Mouse (Mus musculus): ENCODE data around the gene Plb1.

The Plb1 gene

DNA sequence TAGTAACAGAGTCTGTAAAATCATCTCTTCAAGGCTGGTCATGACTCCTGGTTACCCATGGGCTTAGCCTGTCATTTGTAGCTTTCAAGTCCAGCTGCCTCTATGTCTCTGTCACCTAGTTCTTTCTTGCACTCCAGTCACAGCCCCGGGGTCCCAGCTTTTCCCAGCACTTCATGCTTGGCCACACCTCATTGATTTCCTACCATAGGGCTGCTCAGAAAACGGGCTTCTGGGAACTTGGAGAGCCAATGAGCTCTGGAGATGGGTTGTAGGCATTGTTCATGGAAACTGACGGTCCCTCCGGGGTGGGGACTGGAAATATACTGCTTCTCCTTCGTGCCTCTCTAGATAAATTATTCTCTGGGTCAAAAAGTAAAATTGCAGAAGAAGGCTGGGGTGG, 28.2 kb downstream of the Plb1 start:
- no peak for DNase-seq

- DNase-seq = no peak
These were observed 28.7 kb downstream of the Plb1 start for GRCm38 (mm10) chr5:32261251-32261650.

DNA sequence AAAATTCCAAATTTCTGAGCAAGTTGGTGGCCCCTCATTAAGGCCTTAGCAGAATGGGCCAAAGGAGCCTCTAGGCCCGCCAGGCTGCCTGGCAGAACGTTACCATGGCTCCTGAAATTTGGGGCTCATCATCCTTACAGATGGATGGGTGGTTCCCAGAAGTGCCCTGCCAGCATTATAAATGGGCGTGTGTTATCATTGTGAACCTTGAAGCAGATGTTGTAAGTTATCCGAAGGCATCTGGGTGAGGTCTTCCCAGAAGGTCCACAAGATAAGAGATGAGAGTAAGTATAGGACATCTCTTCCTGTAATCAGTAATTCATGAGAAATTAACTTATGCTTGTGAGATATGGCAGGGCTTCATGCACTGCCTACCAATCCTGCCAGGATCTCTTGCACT, 30.0 kb downstream of the Plb1 start:
- DNase-seq = no peak

GRCm38 (mm10) chr5:32272502-32272901, 40.0 kb downstream of the Plb1 start:
- no peak for DNase-seq

GRCm38 (mm10) chr5:32278000-32278694, 45.6 kb downstream of the Plb1 start:
- DNase-seq = no peak

DNA sequence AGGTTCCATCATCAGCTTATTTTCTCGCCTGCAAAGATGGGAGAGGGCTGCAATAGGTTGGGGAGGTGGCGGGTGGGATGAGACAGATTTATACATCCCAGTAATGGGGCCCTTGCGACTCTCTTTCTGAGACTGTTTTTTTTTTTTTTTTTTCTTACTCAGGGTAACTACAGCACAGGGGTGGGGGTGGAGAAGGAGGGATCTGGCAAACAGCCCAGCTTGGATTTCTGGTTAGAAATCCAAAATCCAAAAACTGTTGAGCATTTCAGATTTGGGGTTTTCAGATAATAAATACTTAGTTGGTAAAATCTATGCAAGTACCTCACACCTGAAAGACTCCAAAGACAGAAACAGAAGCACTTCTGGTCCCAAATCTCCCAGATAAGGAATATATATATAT, 47.6 kb downstream of the Plb1 start:
- no peak for DNase-seq

GRCm38 (mm10) chr5:32282345-32282744, 49.8 kb downstream of the Plb1 start:
- DNase-seq = no peak

DNA sequence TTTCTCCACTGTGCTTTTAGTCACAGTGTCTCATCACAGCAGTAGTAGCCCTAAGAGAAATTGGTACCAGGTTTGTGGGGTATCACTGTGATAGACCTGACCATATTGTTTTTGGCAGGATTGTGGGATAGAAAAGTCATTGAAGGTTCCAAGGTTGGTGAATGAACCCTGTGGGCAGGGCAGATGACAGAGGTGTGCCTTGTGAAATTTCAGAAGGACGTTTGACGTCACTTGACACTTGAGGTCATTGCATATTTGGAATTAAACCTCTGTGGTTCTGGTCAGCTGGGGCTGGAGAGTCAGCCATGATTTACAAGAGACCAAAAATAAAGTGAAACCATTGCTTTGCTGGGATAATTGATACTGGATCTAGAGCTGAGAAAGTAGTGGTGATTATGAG, 50.9 kb downstream of the Plb1 start:
- no peak for DNase-seq

GRCm38 (mm10) chr5:32286315-32286714, 53.8 kb downstream of the Plb1 start:
- DNase-seq = no peak

DNA sequence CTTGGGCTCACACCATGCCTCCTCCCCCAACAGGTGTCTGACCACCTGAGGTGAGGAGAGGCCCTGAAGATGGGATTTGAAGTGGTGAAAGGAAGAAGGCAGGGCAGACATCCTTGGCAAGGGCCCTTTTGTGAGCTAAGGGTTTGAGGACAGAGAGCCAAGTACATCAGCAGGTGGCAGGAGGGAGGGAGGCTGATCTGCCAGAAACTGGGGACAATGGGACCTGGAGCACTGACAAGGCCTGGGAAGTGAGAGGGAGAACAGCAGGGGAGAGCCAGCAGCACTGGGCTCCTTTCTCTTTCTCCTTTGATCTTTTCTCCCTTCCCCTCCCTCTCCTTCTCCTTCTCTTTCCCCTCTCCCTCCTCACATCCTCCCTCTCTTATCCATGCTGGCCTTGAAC, 55.5 kb downstream of the Plb1 start:
- no peak for DNase-seq

DNA sequence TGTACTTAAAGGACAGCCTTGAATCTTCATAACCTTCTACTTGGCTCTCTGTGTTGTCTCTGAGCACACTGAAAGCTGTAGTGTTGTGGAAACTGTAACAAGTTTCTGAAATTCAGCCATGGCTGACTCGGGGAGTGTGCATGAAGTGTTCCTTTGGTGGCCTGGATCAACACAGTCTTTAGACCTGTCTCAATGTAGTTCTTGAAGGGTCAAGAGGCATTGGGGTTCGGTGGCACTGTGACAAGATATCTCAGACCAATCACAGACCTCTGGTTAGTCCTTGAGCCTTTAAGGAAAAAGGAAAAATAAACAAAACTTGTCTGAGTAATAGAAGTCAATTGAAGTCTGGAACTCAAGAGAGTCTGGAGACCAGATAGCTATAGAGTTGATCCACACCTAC, 58.8 kb downstream of the Plb1 start:
- no peak for DNase-seq

DNA sequence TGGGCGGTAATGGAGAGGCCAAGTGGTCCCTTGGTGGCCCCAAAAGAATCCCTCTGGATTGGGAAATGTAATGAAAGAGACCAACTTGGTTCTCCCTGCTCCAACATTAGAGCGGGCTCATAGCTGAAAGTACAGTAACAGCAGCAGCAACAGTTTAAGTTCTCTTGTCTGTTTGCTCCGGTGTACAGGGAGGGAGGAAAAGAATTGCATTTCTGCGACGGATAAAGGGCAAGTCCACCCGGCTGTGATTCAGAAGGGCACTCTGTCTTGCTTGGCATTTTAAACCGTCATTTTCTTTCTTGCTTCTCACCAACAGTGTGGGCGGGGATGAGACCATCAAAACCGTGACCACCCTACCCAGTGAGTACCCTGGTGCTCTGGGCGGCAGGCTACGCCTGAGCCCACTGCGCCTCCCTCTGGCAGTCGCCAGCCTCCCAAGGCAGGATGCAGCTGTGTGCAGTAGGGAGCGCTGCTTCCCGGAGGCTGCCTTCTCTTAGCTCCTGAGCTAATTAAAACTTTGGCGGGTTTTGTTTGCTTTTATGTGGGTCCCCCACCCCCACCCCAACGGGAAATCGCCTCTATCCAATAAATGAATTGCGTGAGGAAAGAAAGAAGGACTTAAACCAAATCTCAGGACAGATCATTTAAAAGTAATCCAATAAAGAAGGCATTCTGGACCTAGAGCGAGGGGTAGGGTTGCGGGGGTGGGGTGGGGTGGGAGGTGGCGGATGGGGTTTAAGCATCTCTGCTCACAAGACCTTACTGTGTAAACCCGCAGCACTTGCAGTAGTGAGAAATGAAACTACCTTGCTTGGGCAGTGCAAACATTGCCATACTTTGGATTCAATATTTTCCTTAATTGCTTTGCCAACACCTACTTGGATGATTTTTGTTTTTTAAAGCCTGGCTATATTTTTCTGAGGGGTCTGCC, 70.7 kb downstream of the Plb1 start:
- peak in 1 of 2 experiments; percentile 22 for DNase-seq

GRCm38 (mm10) chr5:32307106-32307505, 74.6 kb downstream of the Plb1 start:
- DNase-seq = no peak

DNA sequence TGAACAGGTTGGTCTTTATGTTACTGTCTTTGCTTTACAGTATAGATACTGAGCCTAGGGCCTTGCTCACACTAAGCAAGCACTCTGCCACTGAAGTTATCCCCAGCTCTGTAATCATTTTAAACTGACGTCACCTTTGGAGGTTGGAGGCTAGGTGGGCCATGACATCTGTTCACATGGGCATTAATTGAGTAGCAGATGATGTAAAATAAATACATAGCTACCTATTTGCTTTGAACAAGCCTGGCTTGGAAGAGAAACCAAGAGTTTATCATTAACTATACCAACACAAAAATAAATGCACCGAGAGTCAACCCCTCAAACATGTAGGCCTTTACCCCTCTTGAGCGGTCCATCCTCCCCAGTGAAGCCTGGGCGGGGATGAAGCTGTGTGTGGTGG, 76.1 kb downstream of the Plb1 start:
- DNase-seq = no peak

DNA sequence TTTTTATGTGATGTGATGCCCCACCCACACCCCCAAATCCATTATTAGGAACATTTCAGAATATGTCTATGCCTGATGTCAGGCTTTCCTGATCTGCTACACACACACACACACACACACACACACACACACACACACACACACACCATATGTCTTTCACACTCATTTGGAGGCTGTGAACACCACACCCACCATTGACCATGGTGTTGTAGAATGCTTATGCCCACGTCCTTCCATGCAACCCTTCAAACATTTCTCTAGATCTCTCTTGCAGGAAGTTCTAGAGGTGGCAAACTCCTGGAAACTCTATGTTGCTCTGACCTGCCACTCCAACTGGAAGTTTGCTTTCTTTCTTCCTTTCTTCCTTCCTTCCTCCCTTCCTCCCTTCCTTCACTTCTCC, 77.2 kb downstream of the Plb1 start:
- DNase-seq = no peak

DNA sequence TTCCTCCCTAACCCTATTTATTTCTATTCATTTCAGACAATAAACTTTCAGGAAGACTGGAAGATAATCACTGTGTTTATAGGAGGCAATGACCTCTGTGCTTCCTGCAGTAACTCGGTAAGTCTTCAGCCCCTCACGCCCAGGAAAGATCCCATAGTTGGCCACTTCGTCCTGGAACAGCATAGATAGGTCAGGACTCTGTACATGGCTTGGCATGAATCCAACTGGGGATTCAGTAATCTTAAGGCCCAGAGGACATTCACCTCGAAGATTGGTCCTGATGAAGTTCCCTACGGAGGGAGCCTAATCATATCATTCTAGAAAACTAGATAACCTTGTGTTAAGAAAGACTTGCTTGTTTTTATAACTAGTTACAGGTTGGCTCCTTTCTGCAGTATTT, 78.3 kb downstream of the Plb1 start:
- DNase-seq = no peak

- no peak for DNase-seq
These were observed 79.2 kb downstream of the Plb1 start for GRCm38 (mm10) chr5:32311589-32312166.

- DNase-seq = peak; percentile 9 to 17
These were observed 81.2 kb downstream of the Plb1 start for GRCm38 (mm10) chr5:32313671-32314070.

DNA sequence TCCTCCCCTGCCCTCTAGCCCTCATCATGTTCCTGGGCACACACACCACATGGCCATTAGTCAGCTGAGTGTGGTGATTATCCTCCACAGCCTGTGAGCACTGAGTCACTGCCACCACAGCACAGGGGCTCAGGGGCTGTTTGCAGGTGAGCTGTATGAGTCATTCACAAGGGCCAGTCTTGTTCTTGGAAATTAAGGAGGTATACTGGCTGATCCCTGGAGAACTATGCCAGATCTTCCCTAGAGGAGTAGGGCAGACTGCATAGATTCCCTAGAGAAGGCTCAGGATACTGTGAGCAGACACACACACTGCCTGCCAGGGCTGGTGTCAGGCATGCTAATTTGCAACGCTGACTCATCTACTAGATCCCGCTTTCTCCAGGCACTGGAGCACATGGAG, 82.2 kb downstream of the Plb1 start:
- DNase-seq = no peak

- DNase-seq = peak in 1 of 2 experiments; percentile 37
These were observed 89.8 kb downstream of the Plb1 start for GRCm38 (mm10) chr5:32322146-32322811.

DNA sequence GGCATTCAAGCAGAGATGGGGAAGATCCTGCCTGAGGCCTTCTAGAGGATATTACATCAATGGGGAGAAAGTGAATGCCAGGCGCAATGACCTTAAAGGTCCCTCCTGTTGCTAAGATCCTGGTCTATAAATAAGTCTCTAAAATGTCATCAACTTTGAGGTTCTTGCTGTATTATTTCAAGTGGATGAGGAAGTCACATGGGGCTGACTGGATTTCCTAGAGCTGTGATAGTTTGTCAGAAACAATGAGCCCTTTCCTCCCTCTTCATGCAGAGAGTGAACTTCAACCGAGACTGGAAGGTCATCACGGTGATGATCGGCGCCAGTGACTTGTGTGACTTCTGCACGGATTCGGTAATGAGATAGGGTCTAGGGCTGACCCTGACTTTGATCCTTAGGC, 95.6 kb downstream of the Plb1 start:
- DNase-seq = no peak

- no peak for DNase-seq
These were observed 100.1 kb downstream of the Plb1 start for GRCm38 (mm10) chr5:32332591-32332990.

DNA sequence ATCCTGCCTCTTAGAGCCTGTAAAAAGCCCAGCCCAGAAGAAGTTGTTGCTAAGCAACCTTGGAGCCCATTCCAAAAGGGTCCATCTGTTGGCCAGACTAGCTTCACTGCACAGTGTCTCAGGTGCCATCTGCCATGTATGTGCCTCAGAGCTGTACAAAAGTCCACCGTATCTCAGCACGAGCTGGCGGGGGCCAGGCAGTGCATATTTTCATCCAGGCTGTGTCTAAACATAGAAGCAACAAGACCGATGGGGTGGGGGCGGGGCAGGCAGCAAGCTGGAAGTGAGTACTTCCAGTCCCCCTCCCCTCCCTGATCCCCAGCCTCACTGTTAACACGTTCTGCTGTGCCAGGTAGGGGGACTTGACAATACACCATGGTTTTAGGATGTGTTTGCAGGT, 102.7 kb downstream of the Plb1 start:
- DNase-seq = no peak
